Mouse (Mus musculus): Measurements from ENCODE around the gene Mpped2. TPM values are rescaled to one million over a fixed set of nuclear protein-coding genes. Genes with fewer than 3 reads are reported as not detected.

Mpped2 gene
- 1 to 10 TPM; 2.5 to 4.6 TPM for total RNA-seq (2021)
- long read RNA-seq, experiment 1 = 0 reads
- long read RNA-seq, experiment 2, partial matches to known transcripts = 2 of 7 reads
- long read RNA-seq, experiment 2, other reads (novel, unspliced or antisense) = 1 of 7 reads

- DNase-seq = peak; percentile 17 to 50
- intact Hi-C loops (cut with DNase I) = loop anchor here (10.0 kb wide), 1 partner anchor 262 kb away; no protein-coding TSS in a partner anchor
Observed at GRCm38 (mm10) chr2:106692783-106693701, at the start of gene Mpped2. TSS of gene Mpped2 (plus strand) at chr2:106693269.

- DNase-seq = no peak
- intact Hi-C loops (cut with DNase I) = no loop called here
Observed at GRCm38 (mm10) chr2:106644782-106645181, 48.3 kb upstream of the Mpped2 start.

GRCm38 (mm10) chr2:106649686-106650570 lies 43.1 kb upstream of the Mpped2 start:
- intact Hi-C loops (cut with DNase I) = no loop called here
- DNase-seq = peak; percentile 34 to 57

GRCm38 (mm10) chr2:106652151-106652550 lies 40.9 kb upstream of the Mpped2 start:
- no peak for DNase-seq
- intact Hi-C loops (cut with DNase I) = no loop called here

- DNase-seq = no peak
- intact Hi-C loops (cut with DNase I) = no loop called here
Observed at GRCm38 (mm10) chr2:106652741-106653140, 40.3 kb upstream of the Mpped2 start.

GRCm38 (mm10) chr2:106653261-106653660 lies 39.8 kb upstream of the Mpped2 start:
- DNase-seq = no peak
- intact Hi-C loops (cut with DNase I) = no loop called here

GRCm38 (mm10) chr2:106655271-106655670 lies 37.8 kb upstream of the Mpped2 start:
- DNase-seq = no peak
- intact Hi-C loops (cut with DNase I) = no loop called here

- intact Hi-C loops (cut with DNase I) = no loop called here
- no peak for DNase-seq
Observed at GRCm38 (mm10) chr2:106665271-106665670, 27.8 kb upstream of the Mpped2 start.

GRCm38 (mm10) chr2:106674319-106674718 lies 18.8 kb upstream of the Mpped2 start:
- intact Hi-C loops (cut with DNase I) = no loop called here
- DNase-seq = no peak

- DNase-seq = no peak
- intact Hi-C loops (cut with DNase I) = no loop called here
Observed at GRCm38 (mm10) chr2:106677449-106677848, 15.6 kb upstream of the Mpped2 start.

- intact Hi-C loops (cut with DNase I) = no loop called here
- no peak for DNase-seq
Observed at GRCm38 (mm10) chr2:106679720-106680455, 13.2 kb upstream of the Mpped2 start.

GRCm38 (mm10) chr2:106683185-106683831 lies 9.8 kb upstream of the Mpped2 start:
- DNase-seq = no peak
- intact Hi-C loops (cut with DNase I) = no loop called here

GRCm38 (mm10) chr2:106683832-106684231 lies 9.2 kb upstream of the Mpped2 start:
- DNase-seq = no peak
- intact Hi-C loops (cut with DNase I) = no loop called here

GRCm38 (mm10) chr2:106691753-106692363 lies 1.2 kb upstream of the Mpped2 start:
- DNase-seq = no peak
- intact Hi-C loops (cut with DNase I) = loop anchor here (10.0 kb wide), 1 partner anchor 263 kb away; no protein-coding TSS in a partner anchor

- intact Hi-C loops (cut with DNase I) = loop anchor here (10.0 kb wide), 1 partner anchor 262 kb away; no protein-coding TSS in a partner anchor
- DNase-seq = no peak
Observed at GRCm38 (mm10) chr2:106692405-106692782, 675 bp upstream of the Mpped2 start.

- DNase-seq = peak; percentile 33 to 37
- intact Hi-C loops (cut with DNase I) = loop anchor here (10.0 kb wide), 1 partner anchor 261 kb away; no protein-coding TSS in a partner anchor
Observed at GRCm38 (mm10) chr2:106693702-106694566, 865 bp downstream of the Mpped2 start.

GRCm38 (mm10) chr2:106694567-106694885 lies 1.5 kb downstream of the Mpped2 start:
- intact Hi-C loops (cut with DNase I) = loop anchor here (10.0 kb wide), 1 partner anchor 260 kb away; no protein-coding TSS in a partner anchor
- DNase-seq = no peak
